In the genomic region with DNA sequence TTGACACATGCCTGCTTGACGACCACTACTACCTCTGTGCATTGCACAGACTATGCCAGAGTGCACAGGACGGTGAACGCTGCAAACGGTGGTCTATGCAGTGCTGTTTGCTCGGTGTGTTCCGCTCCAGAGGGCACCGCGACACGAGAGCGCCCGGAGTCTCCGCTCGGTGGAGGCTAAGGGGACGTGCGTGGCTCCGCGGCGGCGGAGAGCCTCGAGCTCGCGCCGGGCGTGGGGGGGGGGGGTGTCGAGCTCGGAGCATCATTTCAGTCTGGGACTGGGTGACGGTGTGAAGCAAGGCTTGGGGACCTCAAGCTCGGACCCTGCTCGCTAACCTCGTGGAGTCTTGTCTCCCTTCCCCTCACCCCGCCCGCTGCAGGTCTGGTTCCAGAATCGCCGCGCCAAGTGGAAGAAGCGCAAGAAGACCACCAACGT, we compare ENCODE assay signal across 10 mouse cellular contexts. TPM values are rescaled to one million over a fixed set of nuclear protein-coding genes. Genes with fewer than 3 reads are reported as not detected.
DNase-seq lines count a peak whose midpoint lies in the region; ATAC-seq lines count a peak whose summit lies in the region.
"Had no signal": no experiment of that assay in that cellular context is flagged by ENCODE, and none has a peak within 500 bp of the region (broad histone marks: within the 10 kb centered on the region; RNA-seq: fewer than 3 reads in every experiment).

No protein-coding gene starts in this region.

- peak overlapping the region; percentile 40; the same call in 1 of the 2 replicates for H3K9ac ChIP-seq in heart, embryonic 13.5 days
- H3K9ac ChIP-seq in hindbrain, embryonic 13.5 days: peak overlapping the region; percentile 65
- peak overlapping the region; percentile 41; the same call in 1 of the 2 replicates for H3K9ac ChIP-seq in midbrain, embryonic 13.5 days (replicated peaks)

- no peak for ATAC-seq in heart, embryonic 13.5 days (ENCODE audit: extremely low read depth, insufficient number of reproducible peaks, low FRiP score, low TSS enrichment)
- peak; percentile 73 for ATAC-seq in hindbrain, embryonic 13.5 days (ENCODE audit: low FRiP score)
- peak; percentile 64 for ATAC-seq in midbrain, embryonic 13.5 days

- no peaks in the 10 kb centered on the region for H3K36me3 ChIP-seq in heart, embryonic 13.5 days
- H3K36me3 ChIP-seq in hindbrain, embryonic 13.5 days: no peaks in the 10 kb centered on the region
- no peaks in the 10 kb centered on the region for H3K36me3 ChIP-seq in midbrain, embryonic 13.5 days

- H3K9me3 ChIP-seq in heart, embryonic 13.5 days: no peaks in the 10 kb centered on the region
- no peaks in the 10 kb centered on the region for H3K9me3 ChIP-seq in hindbrain, embryonic 13.5 days
- no peaks in the 10 kb centered on the region for H3K9me3 ChIP-seq in midbrain, embryonic 13.5 days

- WGBS in heart, embryonic 13.5 days: under 1% methylated on average over 37 of the region's 37 CpGs
- WGBS in hindbrain, embryonic 13.5 days: under 1% methylated on average over 37 of the region's 37 CpGs
- under 1% methylated on average over 36 of the region's 37 CpGs for WGBS in midbrain, embryonic 13.5 days

- peak overlapping the region; percentile 90 for H3K4me2 ChIP-seq in heart, embryonic 13.5 days
- peak overlapping the region; percentile 57 for H3K4me2 ChIP-seq in hindbrain, embryonic 13.5 days
- H3K4me2 ChIP-seq in midbrain, embryonic 13.5 days (replicated peaks): peak overlapping the region; percentile 64

- peaks cover 89% of the 10 kb centered on the region for H3K27me3 ChIP-seq in heart, embryonic 13.5 days (replicated peaks)
- peaks cover 83% of the 10 kb centered on the region for H3K27me3 ChIP-seq in hindbrain, embryonic 13.5 days
- H3K27me3 ChIP-seq in midbrain, embryonic 13.5 days: peaks cover 87% of the 10 kb centered on the region
- H3K27me3 ChIP-seq: CH12.LX had no signal

- H3K4me1 ChIP-seq in heart, embryonic 13.5 days: peaks cover 26% of the 10 kb centered on the region
- peaks cover 26% of the 10 kb centered on the region for H3K4me1 ChIP-seq in hindbrain, embryonic 13.5 days (replicated peaks)
- H3K4me1 ChIP-seq in midbrain, embryonic 13.5 days (replicated peaks): peaks cover 22% of the 10 kb centered on the region

- no peak for DNase-seq in heart, postnatal 4 days
- peak; percentile 56 for DNase-seq in ZHBTc4 (ENCODE audit: low read depth, low spot score)
- no peak for DNase-seq in layer of hippocampus, adult 9-10 months (ENCODE audit: low spot score)
- no peak for DNase-seq in lung, postnatal 25 days (ENCODE audit: low spot score)
- DNase-seq in gastrocnemius, adult 8-10 months (ENCODE audit: low spot score in 2 of 2): no peak

- peak overlapping the region; percentile 59 for H3K4me3 ChIP-seq in heart, embryonic 13.5 days
- peak overlapping the region; percentile 40 for H3K4me3 ChIP-seq in hindbrain, embryonic 13.5 days
- H3K4me3 ChIP-seq in midbrain, embryonic 13.5 days (replicated peaks): peak overlapping the region; percentile 39

- H3K27ac ChIP-seq in heart, embryonic 13.5 days (replicated peaks): no peak overlapping the region
- H3K27ac ChIP-seq in hindbrain, embryonic 13.5 days: peak overlapping the region; percentile 85
- H3K27ac ChIP-seq in midbrain, embryonic 13.5 days: 0 out of 2 replicates have a peak overlapping the region, but pooled peaks have one; percentile 26

RNA-seq across cellular contexts. Expression of a gene that starts 7.3 kb away (rescaled TPM):
- 0.06 TPM in 1 of 2 replicates, not detected in the other for polyA plus RNA-seq in heart, embryonic 13.5 days (2015; fragmentation: Nextera tagmentation; extraction: Ambion mirVana)
- not detected for total RNA-seq in heart, postnatal 4 days (2021)
- 10.0 and 14.1 TPM in 2 replicates for polyA plus RNA-seq in hindbrain, embryonic 13.5 days (2015; fragmentation: Nextera tagmentation; extraction: Ambion mirVana)
- 5.3 and 5.4 TPM in 2 replicates for polyA plus RNA-seq in midbrain, embryonic 13.5 days (2015; fragmentation: Nextera tagmentation; extraction: Ambion mirVana)
- total RNA-seq in gastrocnemius, adult 8-10 months (2022): not detected
- total RNA-seq: CH12.LX; common myeloid progenitor, adult 5-6 weeks had no signal
